Mouse (Mus musculus) embryo, embryonic 10 days (tissue): ENCODE measurements around the gene Rhcg.
A peak's percentile ranks its signal among the peaks of the same experiment; 100 is the strongest.

ENCODE experiments used
- DNase-seq: peaks from one replicate; pipeline ENCODE4 v3.0.0-alpha.2; 2015; ENCODE audit warnings: low spot score

Rhcg gene

GRCm38 (mm10) chr7:79548893-79549555 lies 68.4 kb downstream of the Rhcg start:
- DNase-seq = no peak

- peak; percentile 93 for DNase-seq
Observed at GRCm38 (mm10) chr7:79547092-79547491, 70.4 kb downstream of the Rhcg start.

DNA sequence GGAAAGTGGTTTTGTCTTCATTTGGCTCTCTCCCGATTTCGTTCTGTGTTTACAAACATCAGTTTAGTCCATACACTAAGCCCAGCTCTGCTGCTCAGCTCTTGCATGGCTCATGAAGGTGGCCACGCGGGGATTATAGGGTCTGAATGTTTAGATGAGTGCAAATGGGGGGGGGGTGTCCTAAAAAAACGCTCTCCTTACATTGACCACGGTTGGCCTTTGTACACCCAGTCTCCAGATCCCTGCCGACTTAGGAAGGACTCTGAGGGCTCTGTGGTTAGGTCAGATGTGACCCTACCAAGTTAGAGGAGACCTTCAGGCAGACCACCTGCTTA lies 72.4 kb downstream of the Rhcg start:
- no peak for DNase-seq

DNA sequence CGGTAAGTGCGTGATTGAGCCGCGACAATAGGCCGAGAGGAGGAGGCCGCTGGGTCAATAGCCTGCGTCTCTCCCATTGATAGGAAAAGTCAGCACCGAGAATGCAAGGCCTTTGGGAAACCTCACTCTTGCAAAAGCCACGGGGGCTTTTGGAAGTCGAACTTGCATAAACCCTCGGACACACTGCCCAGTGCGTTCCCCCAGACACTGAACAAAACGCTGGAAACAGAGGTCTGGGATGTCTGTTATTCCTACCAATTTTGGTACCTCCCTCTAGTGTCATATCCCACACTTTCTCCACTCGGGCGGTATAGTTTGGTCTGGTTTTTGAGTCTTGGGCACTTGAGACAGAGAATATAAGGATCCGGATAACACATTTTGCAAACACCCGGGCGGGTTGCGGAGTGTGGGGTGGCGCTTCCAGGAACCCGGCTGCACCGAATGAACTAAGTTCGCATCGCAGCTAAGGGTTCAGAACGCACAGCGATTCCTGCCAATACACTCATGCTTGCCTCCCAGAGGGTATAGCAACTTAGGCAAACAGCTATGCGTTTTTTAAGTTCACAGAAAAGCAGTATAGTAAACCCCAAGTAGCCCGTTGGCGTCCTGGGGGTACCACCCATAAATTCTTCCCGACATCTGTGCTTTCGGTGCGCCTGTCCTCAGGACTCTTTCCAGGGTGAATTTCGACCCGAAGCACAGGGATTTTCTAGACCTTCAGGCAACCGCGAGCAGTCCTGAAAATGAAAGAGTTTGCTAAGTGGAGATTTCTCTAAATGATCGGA lies 73.0 kb downstream of the Rhcg start:
- peak; percentile 71 for DNase-seq
